Mouse (Mus musculus): ENCODE measurements around the gene Fbxw8. TPM values are rescaled to one million over a fixed set of nuclear protein-coding genes. Genes with fewer than 3 reads are reported as not detected.

The Fbxw8 gene
- polyA plus RNA-seq, 1 experiment = 28.3 TPM

DNA sequence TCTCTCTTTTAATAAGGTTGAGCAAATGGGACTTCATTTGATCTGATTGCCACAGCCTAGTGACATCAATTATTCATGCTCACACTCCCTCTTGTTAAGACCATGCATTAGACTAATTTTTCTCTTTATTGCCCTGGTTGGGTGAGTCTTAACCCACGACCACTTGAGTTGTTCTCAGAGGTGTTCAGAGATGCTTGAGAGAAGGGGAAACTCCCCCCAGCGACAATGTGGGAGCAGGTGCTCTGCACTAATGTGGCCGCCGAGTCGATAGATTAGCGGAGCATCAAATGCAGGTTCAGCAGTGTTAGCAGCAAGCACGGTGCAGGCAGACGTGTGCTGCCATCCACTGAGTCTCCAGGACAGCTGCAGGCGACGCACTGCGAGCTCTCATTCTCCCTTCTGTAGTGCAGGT is 75.4 kb downstream of the Fbxw8 start:
- Histone ChIP-seq H3K4me3 (ENCODE audit: low read depth, low read length) (no peak overlapping the region), H3K27ac (ENCODE audit: insufficient read depth, low read depth, low read length) (no peak overlapping the region), H3K27me3 (ENCODE audit: control insufficient read depth, insufficient read depth, low read length) (no peaks in the 10 kb centered on the region), H3K4me1 (ENCODE audit: control insufficient read depth, insufficient read depth, insufficient read length, low read length) (peaks cover 5% of the 10 kb centered on the region), H3K36me3 (ENCODE audit: control insufficient read depth, insufficient read depth, low read length) (peaks cover 22% of the 10 kb centered on the region; the same call in 1 of the 2 replicates)
- TF ChIP-seq POLR2A (IDR thresholded peaks at IDR 0.05; ENCODE audit: low read depth, low read length) = no peak
- TF ChIP-seq CTCF (IDR thresholded peaks at IDR 0.05; ENCODE audit: extremely low read depth, insufficient read length, insufficient replicate concordance, low read depth, low read length) = no peak
- 89% methylated on average over 11 of the region's 11 CpGs for WGBS

DNA sequence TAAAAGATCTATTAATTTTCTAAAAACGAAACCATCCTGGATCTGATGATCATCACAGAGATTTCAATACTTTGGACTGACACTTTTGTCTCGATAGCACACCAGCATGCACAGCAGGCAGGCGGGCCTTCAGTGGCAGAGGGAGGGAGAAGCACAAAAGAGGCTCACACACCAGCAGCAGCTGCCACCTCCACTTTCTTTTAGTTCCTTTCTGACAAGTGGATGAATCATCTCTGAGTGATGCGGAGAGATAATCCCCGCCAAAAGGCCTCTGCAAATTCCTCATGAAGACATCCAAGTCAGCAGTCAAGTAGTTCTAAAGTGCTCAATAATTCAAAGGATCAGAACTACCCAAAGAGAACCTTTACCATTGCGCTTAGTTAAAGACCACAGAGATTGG is 75.9 kb downstream of the Fbxw8 start:
- 83% methylated on average over 6 of the region's 6 CpGs for WGBS
- TF ChIP-seq CTCF (IDR thresholded peaks at IDR 0.05; ENCODE audit: extremely low read depth, insufficient read length, insufficient replicate concordance, low read depth, low read length) = no peak
- no peak for TF ChIP-seq POLR2A (IDR thresholded peaks at IDR 0.05; ENCODE audit: low read depth, low read length)

DNA sequence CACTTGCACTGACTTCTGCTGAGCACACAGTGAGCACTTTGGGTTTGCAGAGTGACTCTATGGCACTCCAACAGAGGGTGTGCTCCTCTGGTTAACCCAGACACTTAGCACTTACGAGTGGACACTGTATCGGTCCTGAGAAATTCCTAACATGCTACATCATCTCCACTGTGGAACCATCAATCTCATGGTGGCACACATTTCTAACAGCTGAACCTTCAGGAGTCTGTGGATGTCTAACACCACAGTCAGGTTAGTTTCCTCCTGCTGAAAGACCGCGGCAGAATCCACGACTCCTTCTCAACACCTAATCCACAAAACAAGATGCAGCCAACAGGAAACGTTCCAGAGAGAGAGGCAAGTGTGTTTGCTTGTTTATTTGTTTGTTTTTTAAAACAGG is 76.7 kb downstream of the Fbxw8 start:
- WGBS = 87% methylated on average over 6 of the region's 6 CpGs
- H3K27me3 ChIP-seq (ENCODE audit: control insufficient read depth, insufficient read depth, low read length) = no peaks in the 10 kb centered on the region

More for the DNA sequence above, 75.9 kb downstream of the Fbxw8 start:
- Histone ChIP-seq H3K4me1 (ENCODE audit: control insufficient read depth, insufficient read depth, insufficient read length, low read length) (peaks cover under 1% of the 10 kb centered on the region), H3K36me3 (ENCODE audit: control insufficient read depth, insufficient read depth, low read length) (peaks cover 25% of the 10 kb centered on the region), H3K27ac (ENCODE audit: insufficient read depth, low read depth, low read length) (no peak overlapping the region), H3K4me3 (ENCODE audit: low read depth, low read length) (no peak overlapping the region), H3K27me3 (ENCODE audit: control insufficient read depth, insufficient read depth, low read length) (no peaks in the 10 kb centered on the region)

DNA sequence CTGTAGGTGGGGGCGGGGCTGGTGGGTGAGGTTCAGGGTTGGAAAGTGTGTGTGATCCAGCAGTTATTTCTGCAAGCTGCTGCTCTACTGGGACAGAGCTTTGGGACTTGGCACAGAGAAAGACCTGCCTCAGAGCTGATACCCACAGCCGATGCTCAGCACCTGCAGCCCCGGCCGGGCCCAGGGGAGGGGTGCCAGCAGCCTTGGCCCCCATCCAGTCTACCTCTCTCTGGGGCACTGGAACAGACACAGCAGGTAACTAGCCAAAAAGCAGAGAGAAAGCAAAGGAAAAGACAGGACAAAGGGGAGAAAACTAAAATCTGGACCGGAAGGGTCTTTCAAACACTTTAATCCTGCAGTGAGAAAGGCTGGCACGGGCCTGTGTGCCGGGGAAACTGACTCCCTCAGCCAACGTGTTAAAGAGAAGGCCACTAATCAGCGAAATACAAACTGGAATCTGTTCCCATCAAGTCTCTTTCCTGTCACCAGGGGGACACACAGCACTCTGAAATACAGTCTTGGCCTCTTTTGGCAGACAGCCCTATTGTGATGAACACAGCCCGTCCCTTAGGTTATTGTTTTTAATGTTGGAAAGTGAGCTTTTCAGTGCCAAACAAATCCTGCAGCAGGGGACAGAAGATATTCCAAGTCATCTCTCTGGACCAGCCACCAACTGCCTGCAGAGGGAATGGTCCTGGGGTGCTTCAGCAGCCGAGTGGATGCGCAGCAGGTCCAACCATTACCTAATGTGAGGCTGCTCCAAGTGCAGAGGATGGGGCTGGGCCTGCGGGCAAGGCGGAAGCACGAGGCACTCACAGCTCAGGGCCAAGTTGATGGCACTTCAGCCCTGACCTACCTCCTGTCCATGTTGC is 78.3 kb downstream of the Fbxw8 start:
- Histone ChIP-seq H3K36me3 (ENCODE audit: control insufficient read depth, insufficient read depth, low read length) (peaks cover 29% of the 10 kb centered on the region), H3K27me3 (ENCODE audit: control insufficient read depth, insufficient read depth, low read length) (no peaks in the 10 kb centered on the region), H3K27ac (ENCODE audit: insufficient read depth, low read depth, low read length) (no peak overlapping the region), H3K4me1 (ENCODE audit: control insufficient read depth, insufficient read depth, insufficient read length, low read length) (no peaks in the 10 kb centered on the region; the same call in 1 of the 2 replicates), H3K4me3 (ENCODE audit: low read depth, low read length) (no peak overlapping the region)
- TF ChIP-seq CTCF (IDR thresholded peaks at IDR 0.05; ENCODE audit: extremely low read depth, insufficient read length, insufficient replicate concordance, low read depth, low read length) (no peak), POLR2A (IDR thresholded peaks at IDR 0.05; ENCODE audit: low read depth, low read length) (no peak)
- WGBS = 89% methylated on average over 15 of the region's 15 CpGs

More for the DNA sequence above, 76.7 kb downstream of the Fbxw8 start:
- Histone ChIP-seq H3K4me3 (ENCODE audit: low read depth, low read length) (no peak overlapping the region), H3K4me1 (ENCODE audit: control insufficient read depth, insufficient read depth, insufficient read length, low read length) (no peaks in the 10 kb centered on the region; the same call in 1 of the 2 replicates), H3K27ac (ENCODE audit: insufficient read depth, low read depth, low read length) (no peak overlapping the region), H3K36me3 (ENCODE audit: control insufficient read depth, insufficient read depth, low read length) (peaks cover 27% of the 10 kb centered on the region)
- no peak for TF ChIP-seq POLR2A (IDR thresholded peaks at IDR 0.05; ENCODE audit: low read depth, low read length)
- no peak for TF ChIP-seq CTCF (IDR thresholded peaks at IDR 0.05; ENCODE audit: extremely low read depth, insufficient read length, insufficient replicate concordance, low read depth, low read length)

DNA sequence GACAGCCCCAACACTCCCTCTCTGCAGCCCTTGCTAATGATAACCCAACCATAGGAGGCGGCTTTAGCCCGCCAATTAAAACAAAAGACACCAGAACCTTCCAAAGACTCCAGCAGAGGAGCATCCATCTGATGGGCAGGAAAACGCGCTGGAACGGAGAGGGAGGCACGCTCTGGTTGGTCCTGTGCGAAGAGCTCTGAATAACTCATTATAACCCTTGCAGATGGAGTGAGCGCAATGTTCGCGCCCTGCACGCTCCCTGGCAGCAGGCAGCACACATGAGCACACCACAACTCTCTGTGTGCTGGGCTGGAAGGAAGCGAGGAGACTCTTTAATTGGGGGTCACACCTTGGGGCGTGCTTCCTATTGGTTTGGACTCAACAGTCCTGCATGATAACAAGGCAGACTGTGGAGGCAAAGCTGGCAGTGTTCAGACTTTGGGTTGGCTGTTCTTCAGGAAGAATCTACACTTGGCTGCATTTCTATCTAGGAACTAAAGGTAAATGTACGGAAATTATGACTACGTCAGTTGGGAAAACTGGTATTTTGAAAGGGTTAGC is 82.0 kb downstream of the Fbxw8 start:
- Histone ChIP-seq H3K36me3 (ENCODE audit: control insufficient read depth, insufficient read depth, low read length) (peaks cover 32% of the 10 kb centered on the region), H3K27me3 (ENCODE audit: control insufficient read depth, insufficient read depth, low read length) (no peaks in the 10 kb centered on the region), H3K27ac (ENCODE audit: insufficient read depth, low read depth, low read length) (no peak overlapping the region), H3K4me1 (ENCODE audit: control insufficient read depth, insufficient read depth, insufficient read length, low read length) (no peaks in the 10 kb centered on the region), H3K4me3 (ENCODE audit: low read depth, low read length) (no peak overlapping the region)
- 94% methylated on average over 15 of the region's 15 CpGs for WGBS
- TF ChIP-seq POLR2A (IDR thresholded peaks at IDR 0.05; ENCODE audit: low read depth, low read length) (no peak), CTCF (IDR thresholded peaks at IDR 0.05; ENCODE audit: extremely low read depth, insufficient read length, insufficient replicate concordance, low read depth, low read length) (no peak)

DNA sequence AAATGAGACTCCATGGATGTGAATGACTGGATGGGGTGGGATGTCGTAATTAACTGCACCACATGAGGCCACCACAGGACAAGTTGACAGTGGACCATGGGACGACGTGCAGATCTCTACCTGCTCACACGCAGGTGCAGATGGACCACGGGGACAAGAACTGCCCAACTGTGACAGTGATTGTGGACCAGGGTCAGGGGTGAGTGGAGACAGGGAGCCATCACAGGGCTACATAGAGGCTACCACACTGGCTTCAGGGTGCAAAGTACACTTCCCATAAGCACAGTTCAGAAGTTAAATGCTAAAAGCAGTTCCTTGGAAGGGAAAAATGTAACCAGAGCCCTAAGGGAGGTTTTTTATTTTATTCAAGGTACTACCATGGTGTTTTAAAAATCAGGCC is 83.5 kb downstream of the Fbxw8 start:
- 79% methylated on average over 5 of the region's 5 CpGs for WGBS
- Histone ChIP-seq H3K4me3 (ENCODE audit: low read depth, low read length) (no peak overlapping the region), H3K27ac (ENCODE audit: insufficient read depth, low read depth, low read length) (no peak overlapping the region), H3K4me1 (ENCODE audit: control insufficient read depth, insufficient read depth, insufficient read length, low read length) (peaks cover 4% of the 10 kb centered on the region), H3K27me3 (ENCODE audit: control insufficient read depth, insufficient read depth, low read length) (no peaks in the 10 kb centered on the region), H3K36me3 (ENCODE audit: control insufficient read depth, insufficient read depth, low read length) (peaks cover 25% of the 10 kb centered on the region)
- TF ChIP-seq CTCF (IDR thresholded peaks at IDR 0.05; ENCODE audit: extremely low read depth, insufficient read length, insufficient replicate concordance, low read depth, low read length) (no peak), POLR2A (IDR thresholded peaks at IDR 0.05; ENCODE audit: low read depth, low read length) (no peak)

DNA sequence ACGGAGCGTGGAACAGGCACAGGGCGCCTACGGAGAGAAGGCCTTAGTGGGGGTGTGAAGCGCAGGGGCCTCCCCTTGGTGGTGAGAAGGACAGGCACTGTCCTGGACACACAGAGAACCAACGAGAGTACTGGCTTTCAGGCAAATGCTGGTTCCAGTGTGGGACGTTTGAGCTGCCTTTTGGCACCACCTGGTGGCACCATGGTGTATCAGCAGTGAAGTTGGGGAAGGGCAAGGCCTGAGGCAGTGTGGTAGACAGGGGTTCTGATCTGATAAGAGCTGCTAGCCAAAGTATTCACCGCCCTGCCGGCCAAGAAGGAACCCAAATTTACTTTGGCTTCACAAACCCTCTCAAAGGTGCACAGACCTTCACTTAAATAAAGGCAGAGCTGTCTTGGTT is 85.9 kb downstream of the Fbxw8 start:
- peaks cover 7% of the 10 kb centered on the region; the same call in 1 of the 2 replicates for H3K36me3 ChIP-seq (ENCODE audit: control insufficient read depth, insufficient read depth, low read length)
- TF ChIP-seq POLR2A (IDR thresholded peaks at IDR 0.05; ENCODE audit: low read depth, low read length) (no peak), CTCF (IDR thresholded peaks at IDR 0.05; ENCODE audit: extremely low read depth, insufficient read length, insufficient replicate concordance, low read depth, low read length) (peak; percentile 74; the same call in 1 of the 2 replicates)
- WGBS = 51% methylated on average over 9 of the region's 9 CpGs
- H3K27me3 ChIP-seq (ENCODE audit: control insufficient read depth, insufficient read depth, low read length) = no peaks in the 10 kb centered on the region
- H3K4me3 ChIP-seq (ENCODE audit: low read depth, low read length) = no peak overlapping the region
- no peak overlapping the region for H3K27ac ChIP-seq (ENCODE audit: insufficient read depth, low read depth, low read length)
- H3K4me1 ChIP-seq (ENCODE audit: control insufficient read depth, insufficient read depth, insufficient read length, low read length) = peaks cover 13% of the 10 kb centered on the region
